In the genomic region with DNA sequence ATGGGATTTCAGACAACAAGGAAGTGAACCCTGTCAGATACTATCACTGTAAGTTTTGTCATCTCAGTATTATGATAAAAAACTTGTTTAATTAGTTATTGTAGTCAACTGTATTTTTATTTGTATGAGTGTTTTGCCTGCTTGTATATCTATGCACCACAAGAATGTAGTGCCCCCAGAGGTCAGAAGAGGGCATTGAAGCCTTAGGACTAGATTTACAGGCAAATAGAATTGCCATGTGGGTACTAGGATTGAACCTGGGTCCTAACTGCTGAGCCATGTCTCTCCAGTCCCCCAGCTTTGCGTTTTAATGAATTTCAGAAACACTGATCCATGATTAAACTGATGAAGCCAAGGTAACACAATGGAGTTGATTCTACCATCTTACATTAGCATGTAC, we compare ENCODE assay signal across 8 mouse cellular contexts. TPM values are rescaled to one million over a fixed set of nuclear protein-coding genes. Genes with fewer than 3 reads are reported as not detected.
DNase-seq lines count a peak whose midpoint lies in the region; ATAC-seq and TF ChIP-seq lines count a peak whose summit lies in the region.

No protein-coding gene starts in this region.

- peak; percentile 57 for ATAC-seq in Patski
- ATAC-seq in granulocyte monocyte progenitor cell, adult 5-6 weeks (replicated peaks; ENCODE audit: poor library complexity, severe bottlenecking) = peak; percentile 96

- CTCF ChIA-PET in Patski (lab: Charles Lee) = no interaction called here

- H3K4me3 ChIP-seq in layer of hippocampus, adult 2 months = no peak overlapping the region

- POLR2A ChIA-PET in Patski (lab: Charles Lee) = no interaction called here

- DNase-seq in layer of hippocampus, adult 2 months (ENCODE audit: low spot score in 2 of 2) = no peak
- no peak for DNase-seq in layer of hippocampus, adult 18-20 months (ENCODE audit: low spot score in 2 of 2)
- DNase-seq in Patski (ENCODE audit: low read depth, low spot score) = no peak
- DNase-seq in lung, postnatal 36 days = peak; percentile 71
- DNase-seq in layer of hippocampus, postnatal 14 days (ENCODE audit: low spot score in 2 of 2) = no peak
- no peak for DNase-seq in cerebellum, adult 9-11 months
- no peak for DNase-seq in adrenal gland, adult 2 months

- H3K27ac ChIP-seq in layer of hippocampus, adult 2 months = no peak overlapping the region

- no peaks in the 10 kb centered on the region for H3K27me3 ChIP-seq in Patski

- TF ChIP-seq CTCF in layer of hippocampus, adult 2 months (conservative IDR thresholded peaks at IDR 0.05) = peak; percentile 73
- peak; percentile 64 for TF ChIP-seq CTCF in Patski (IDR thresholded peaks at IDR 0.05)

- in situ Hi-C loops in Patski (cut with MboI; ENCODE audit: low pct_unique_long_range_greater_than_20kb) = no loop called here

RNA-seq across cellular contexts. Expression of gene Nup43, which starts 6.4 kb away (rescaled TPM):
- 1 to 10 TPM; 5.8 to 8.2 TPM for total RNA-seq in layer of hippocampus, adult 2 months (2021)
- total RNA-seq in layer of hippocampus, adult 18-20 months (2021) = 1 to 10 TPM; 6.1 to 6.9 TPM
- polyA plus RNA-seq in Patski (2021) = 21.9 TPM
- 18.7 and 40.1 TPM in 2 replicates for total RNA-seq in granulocyte monocyte progenitor cell, adult 5-6 weeks (2014; fragmentation: Nextera tagmentation)
- total RNA-seq in granulocyte monocyte progenitor cell, adult 5-6 weeks (2017) = 26.2 and 27.2 TPM in 2 replicates
- 1 to 10 TPM; 4.1 to 4.7 TPM for total RNA-seq in layer of hippocampus, postnatal 14 days (2021)
- total RNA-seq in adrenal gland, adult 2 months (2021) = 10 to 100 TPM; 10.5 to 10.8 TPM
- 1.2 and 2.7 TPM in 2 replicates for polyA plus RNA-seq in adrenal gland, adult 2 months (2012; rRNA removed)

RNA-seq across cellular contexts. Expression of gene Pcmt1, which starts 7.3 kb away (rescaled TPM):
- 100 to 1,000 TPM; 151 to 162 TPM for total RNA-seq in layer of hippocampus, adult 2 months (2021)
- total RNA-seq in layer of hippocampus, adult 18-20 months (2021) = 100 to 1,000 TPM; 173 to 177 TPM
- polyA plus RNA-seq in Patski (2021) = 66.8 TPM
- 46.8 and 64.6 TPM in 2 replicates for total RNA-seq in granulocyte monocyte progenitor cell, adult 5-6 weeks (2014; fragmentation: Nextera tagmentation)
- total RNA-seq in granulocyte monocyte progenitor cell, adult 5-6 weeks (2017) = 68.1 and 81.7 TPM in 2 replicates
- 100 to 1,000 TPM; 145 TPM for total RNA-seq in layer of hippocampus, postnatal 14 days (2021)
- total RNA-seq in adrenal gland, adult 2 months (2021) = 10 to 100 TPM; 67.1 to 80.0 TPM
- polyA plus RNA-seq in adrenal gland, adult 2 months (2012; rRNA removed) = 29.2 and 33.3 TPM in 2 replicates

RNA-seq across cellular contexts. Expression of gene Lats1, which starts 7.3 kb away (rescaled TPM):
- total RNA-seq in layer of hippocampus, adult 2 months (2021) = 10 to 100 TPM; 32.6 to 35.8 TPM
- total RNA-seq in layer of hippocampus, adult 18-20 months (2021) = 10 to 100 TPM; 31.1 to 32.1 TPM
- 26.4 TPM for polyA plus RNA-seq in Patski (2021)
- 23.1 and 29.9 TPM in 2 replicates for total RNA-seq in granulocyte monocyte progenitor cell, adult 5-6 weeks (2014; fragmentation: Nextera tagmentation)
- 12.4 and 16.2 TPM in 2 replicates for total RNA-seq in granulocyte monocyte progenitor cell, adult 5-6 weeks (2017)
- total RNA-seq in layer of hippocampus, postnatal 14 days (2021) = 10 to 100 TPM; 46.5 to 47.4 TPM
- 10 to 100 TPM; 43.0 to 63.3 TPM for total RNA-seq in adrenal gland, adult 2 months (2021)
- 7.8 and 9.4 TPM in 2 replicates for polyA plus RNA-seq in adrenal gland, adult 2 months (2012; rRNA removed)

RNA-seq across cellular contexts. Expression of gene Katna1, which starts 52.1 kb away (rescaled TPM):
- 10 to 100 TPM; 16.6 to 18.3 TPM for total RNA-seq in layer of hippocampus, adult 2 months (2021)
- total RNA-seq in layer of hippocampus, adult 18-20 months (2021) = 10 to 100 TPM; 16.0 to 18.7 TPM
- 34.4 TPM for polyA plus RNA-seq in Patski (2021)
- 41.3 and 42.5 TPM in 2 replicates for total RNA-seq in granulocyte monocyte progenitor cell, adult 5-6 weeks (2014; fragmentation: Nextera tagmentation)
- total RNA-seq in granulocyte monocyte progenitor cell, adult 5-6 weeks (2017) = 59.1 and 61.3 TPM in 2 replicates
- 10 to 100 TPM; 14.1 to 15.0 TPM for total RNA-seq in layer of hippocampus, postnatal 14 days (2021)
- total RNA-seq in adrenal gland, adult 2 months (2021) = 10 to 100 TPM; 28.5 to 31.3 TPM
- polyA plus RNA-seq in adrenal gland, adult 2 months (2012; rRNA removed) = 0.74 and 1.2 TPM in 2 replicates
